Mouse (Mus musculus) CH12.LX (cell line): ENCODE data around the gene BC030870. TPM values are rescaled to one million over a fixed set of nuclear protein-coding genes. Genes with fewer than 3 reads are reported as not detected.

ENCODE experiments used
- DNase-seq: peaks from one replicate; pipeline ENCODE4 v3.0.0-alpha.2; 2013; ENCODE audit errors: extremely low read depth
- H3K27ac ChIP-seq: 2 replicates; pipeline ENCODE4 v1.5.1; 2012; ENCODE audit warnings: low read depth, mild to moderate bottlenecking, control low read depth, moderate library complexity; ENCODE audit not compliant: insufficient read depth
- H3K27me3 ChIP-seq: replicated peaks from 2 replicates; pipeline ENCODE3; 2012; ENCODE audit warnings: inconsistent platforms
- H3K36me3 ChIP-seq, 2 experiments: replicated peaks in 1 of 2; 2 replicates each; pipeline versions ENCODE3 to v1.6.1; 2012; ENCODE audit warnings: inconsistent platforms in 1 of 2, low read length in 1 of 2, mild to moderate bottlenecking in 1 of 2, mixed read lengths in 1 of 2, moderate library complexity in 1 of 2; ENCODE audit not compliant: control insufficient read depth in 1 of 2, insufficient read depth in 1 of 2
- H3K4me1 ChIP-seq, 2 experiments: 2 replicates each; pipeline ENCODE4 v1.6.1; 2012; ENCODE audit warnings: inconsistent platforms in 1 of 2, moderate library complexity in 1 of 2; ENCODE audit not compliant: insufficient read depth in 2 of 2, control insufficient read depth in 1 of 2
- H3K4me2 ChIP-seq: 2 replicates; pipeline ENCODE4 v1.6.1; 2012; ENCODE audit warnings: low read depth, mild to moderate bottlenecking, control low read depth; ENCODE audit not compliant: poor library complexity, insufficient read depth, severe bottlenecking
- H3K4me3 ChIP-seq, 3 experiments: fragments of 150-350 bp in 1 of 3; sonication (generic) in 1 of 3; replicated peaks in 1 of 3; 2 replicates each; pipeline versions ENCODE3 to v1.5.1; 2011 to 2012; ENCODE audit warnings: low read depth in 2 of 3, low read length in 2 of 3, mild to moderate bottlenecking in 2 of 3, moderate library complexity in 2 of 3, control low read depth in 1 of 3, improper control_type of control experiment in 1 of 3, inconsistent platforms in 1 of 3, mixed read lengths in 1 of 3; ENCODE audit not compliant: poor library complexity in 1 of 3
- H3K79me2 ChIP-seq: replicated peaks from 2 replicates; pipeline ENCODE4 v1.6.1; 2012; ENCODE audit warnings: mild to moderate bottlenecking, moderate library complexity; ENCODE audit not compliant: control insufficient read depth, poor library complexity, insufficient read depth, severe bottlenecking; ENCODE audit errors: extremely low read depth
- H3K9ac ChIP-seq: 2 replicates; pipeline ENCODE4 v1.6.1; 2012; ENCODE audit warnings: low read depth, mild to moderate bottlenecking, control low read depth, moderate library complexity; ENCODE audit not compliant: insufficient read depth
- H3K9me3 ChIP-seq: replicated peaks from 2 replicates; pipeline ENCODE3; 2012; ENCODE audit warnings: low read length, inconsistent platforms, mixed read lengths
- BHLHE40 ChIP-seq: IDR thresholded peaks from 2 replicates; pipeline ENCODE4 v1.6.1; 2011; ENCODE audit warnings: mild to moderate bottlenecking, low read depth, low read length, improper control_type of control experiment
- CTCF ChIP-seq, 2 experiments: IDR thresholded peaks in 1 of 2; conservative IDR thresholded peaks in 1 of 2; 2 replicates each; pipeline ENCODE4 v1.5.1; 2011 to 2012; ENCODE audit warnings: low read depth in 2 of 2, low read length in 2 of 2, improper control_type of control experiment in 1 of 2, inconsistent platforms in 1 of 2, mild to moderate bottlenecking in 1 of 2, moderate library complexity in 1 of 2
- E2F4 ChIP-seq: IDR thresholded peaks from 2 replicates; pipeline ENCODE4 v1.6.1; 2011; ENCODE audit warnings: low read depth, low read length, improper control_type of control experiment; ENCODE audit not compliant: insufficient replicate concordance
- ELF1 ChIP-seq: IDR thresholded peaks from 2 replicates; pipeline ENCODE4 v1.6.1; 2014; ENCODE audit warnings: low read depth, mild to moderate bottlenecking, inconsistent platforms, low read length, improper control_type of control experiment
- EP300 ChIP-seq: IDR thresholded peaks from 2 replicates; pipeline ENCODE4 v1.6.1; 2011; ENCODE audit warnings: low read length, improper control_type of control experiment
- GABPA ChIP-seq: IDR thresholded peaks from 2 replicates; pipeline ENCODE4 v1.6.1; 2012; ENCODE audit warnings: low read depth, low read length, improper control_type of control experiment, inconsistent platforms; ENCODE audit not compliant: insufficient replicate concordance
- HCFC1 ChIP-seq: IDR thresholded peaks from 2 replicates; pipeline ENCODE4 v1.6.1; 2012; ENCODE audit warnings: low read depth, mild to moderate bottlenecking, inconsistent platforms, low read length, improper control_type of control experiment
- IRF4 ChIP-seq: IDR thresholded peaks from 2 replicates; pipeline ENCODE4 v1.6.1; 2014; ENCODE audit warnings: low read depth, mild to moderate bottlenecking, inconsistent platforms, low read length, improper control_type of control experiment
- JUN ChIP-seq: IDR thresholded peaks from 2 replicates; pipeline ENCODE4 v1.6.1; 2011; ENCODE audit warnings: low read depth, mild to moderate bottlenecking, low read length, improper control_type of control experiment, moderate library complexity; ENCODE audit not compliant: insufficient read depth
- JUND ChIP-seq: conservative IDR thresholded peaks from 2 replicates; pipeline ENCODE4 v1.6.1; 2011; ENCODE audit warnings: low read depth, low read length, improper control_type of control experiment
- KAT2A ChIP-seq: IDR thresholded peaks from 2 replicates; pipeline ENCODE4 v1.6.1; 2012; ENCODE audit warnings: low read length, improper control_type of control experiment, inconsistent platforms; ENCODE audit not compliant: insufficient replicate concordance
- MYC ChIP-seq: IDR thresholded peaks from 2 replicates; pipeline ENCODE4 v1.6.1; 2011; ENCODE audit warnings: low read depth, mild to moderate bottlenecking, improper control_type of control experiment, low read length
- NELFE ChIP-seq: IDR thresholded peaks from 2 replicates; pipeline ENCODE4 v1.6.1; 2011; ENCODE audit warnings: low read depth, low read length, improper control_type of control experiment
- NRF1 ChIP-seq: IDR thresholded peaks from 2 replicates; pipeline ENCODE4 v1.6.1; 2014; ENCODE audit warnings: low read depth, mild to moderate bottlenecking, inconsistent platforms, low read length, improper control_type of control experiment, moderate library complexity
- POLR2AphosphoS2 ChIP-seq: IDR thresholded peaks from 2 replicates; pipeline ENCODE4 v1.6.1; 2011; ENCODE audit warnings: low read depth, low read length, improper control_type of control experiment
- RCOR1 ChIP-seq: conservative IDR thresholded peaks from 2 replicates; pipeline ENCODE4 v1.6.1; 2012; ENCODE audit warnings: low read depth, mild to moderate bottlenecking, inconsistent platforms, low read length, improper control_type of control experiment
- TCF12 ChIP-seq: IDR thresholded peaks from 2 replicates; pipeline ENCODE4 v1.6.1; 2014; ENCODE audit warnings: low read depth, mild to moderate bottlenecking, inconsistent platforms, low read length, improper control_type of control experiment
- UBTF ChIP-seq: IDR thresholded peaks from 2 replicates; pipeline ENCODE4 v1.6.1; 2012; ENCODE audit warnings: low read depth, mild to moderate bottlenecking, inconsistent platforms, low read length, improper control_type of control experiment, moderate library complexity
- USF1 ChIP-seq: IDR thresholded peaks from 2 replicates; pipeline ENCODE4 v1.6.1; 2014; ENCODE audit warnings: low read depth, mild to moderate bottlenecking, inconsistent platforms, low read length, improper control_type of control experiment
- USF2 ChIP-seq: conservative IDR thresholded peaks from 2 replicates; pipeline ENCODE4 v1.6.1; 2011; ENCODE audit warnings: low read depth, low read length, improper control_type of control experiment
- ZMIZ1 ChIP-seq: IDR thresholded peaks from 2 replicates; pipeline ENCODE4 v1.6.1; 2012; ENCODE audit warnings: low read depth, mild to moderate bottlenecking, inconsistent platforms, low read length, improper control_type of control experiment
- dilution Hi-C: fragments of 300-500 bp; cut with MboI; formaldehyde crosslinking; loops from 2 replicates; pipeline ENCODE4 v1.14.3; 2020; ENCODE audit warnings: low sequenced_read_pairs; ENCODE audit not compliant: extremely low pct_unique_long_range_greater_than_20kb, extremely low pct_ligation_motif_present
- in situ Hi-C: fragments of 300-500 bp; cut with MboI; formaldehyde crosslinking; loops from 3 replicates; pipeline ENCODE4 v1.14.3; 2019; ENCODE audit warnings: low sequenced_read_pairs, low pct_ligation_motif_present, low pct_unique_long_range_greater_than_20kb, mixed read lengths
- polyA plus RNA-seq: library from polyadenylated mRNA; unstranded; fragments of >175 nt; gene quantifications from 2 replicates; pipeline ENCODE4 v1.2.1, GENCODE M21; 2012; ENCODE audit warnings: low read depth; ENCODE audit not compliant: insufficient read length
- total RNA-seq, 2 experiments: library from RNA; depleted of rRNA; stranded (reverse); fragments of 300-350 nt in 1 of 2; fragments of >200 nt in 1 of 2; gene quantifications; 2 replicates each; pipeline ENCODE4 v1.2.3; 2012 to 2014

The BC030870 gene
- total and polyA plus RNA-seq, 3 experiments: not detected

DNA sequence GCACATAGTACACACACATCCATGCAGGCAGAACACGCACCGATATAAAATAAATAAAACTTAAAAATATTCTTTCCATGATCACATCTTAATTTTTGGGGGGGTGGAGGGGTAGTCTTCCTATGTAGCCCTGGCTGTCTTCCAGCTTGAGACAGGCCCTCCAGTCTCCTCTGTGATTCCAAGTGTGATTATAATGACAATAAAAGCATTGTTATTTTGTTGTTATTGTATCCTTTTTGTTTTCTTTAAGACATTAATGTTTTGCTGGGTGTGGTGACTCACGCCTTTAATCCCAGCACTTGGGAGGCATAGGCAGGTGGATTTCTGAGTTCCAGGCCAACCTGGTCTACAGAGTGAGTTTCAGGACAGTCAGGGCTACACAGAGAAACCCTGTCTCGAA, 81.6 kb downstream of the BC030870 start:
- in situ Hi-C loops (no loop called here), dilution Hi-C loops (no loop called here)
- no peak overlapping the region for H3K4me3 ChIP-seq
- H3K27me3 ChIP-seq: no peaks in the 10 kb centered on the region
- H3K36me3 ChIP-seq: no peaks in the 10 kb centered on the region
- no peak for DNase-seq
- H3K9ac ChIP-seq: no peak overlapping the region
- H3K4me2 ChIP-seq: no peak overlapping the region
- no peak overlapping the region for H3K27ac ChIP-seq
- no peaks in the 10 kb centered on the region for H3K79me2 ChIP-seq
- no peaks in the 10 kb centered on the region for H3K9me3 ChIP-seq
- TF ChIP-seq JUN (no peak), ZMIZ1 (no peak), USF2 (no peak), TCF12 (no peak)
- no peaks in the 10 kb centered on the region for H3K4me1 ChIP-seq

DNA sequence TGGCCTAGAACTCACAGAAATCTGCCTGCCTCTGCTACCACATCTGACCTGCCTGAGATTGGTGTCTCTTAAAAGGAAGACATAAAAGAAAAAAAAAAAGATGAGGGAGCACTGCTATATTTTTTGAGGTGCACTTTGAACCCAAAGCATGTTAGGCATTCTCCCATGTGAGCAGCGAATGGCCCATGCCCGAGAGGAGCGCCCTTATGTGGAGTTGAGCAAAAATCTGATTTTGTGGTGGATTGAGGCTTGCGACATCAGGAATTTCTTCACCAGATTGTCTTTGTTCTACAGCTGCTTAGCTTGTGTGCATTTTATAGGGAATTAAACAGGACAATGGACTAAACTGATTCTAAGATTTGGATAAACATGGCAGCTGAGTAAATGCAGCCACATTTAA, 82.2 kb downstream of the BC030870 start:
- Histone ChIP-seq H3K4me1 (no peaks in the 10 kb centered on the region), H3K79me2 (no peaks in the 10 kb centered on the region), H3K27me3 (no peaks in the 10 kb centered on the region), H3K36me3 (no peaks in the 10 kb centered on the region), H3K9ac (no peak overlapping the region), H3K4me3 (no peak overlapping the region), H3K27ac (no peak overlapping the region), H3K4me2 (no peak overlapping the region), H3K9me3 (no peaks in the 10 kb centered on the region)
- no peak for DNase-seq
- in situ Hi-C loops: no loop called here
- dilution Hi-C loops: no loop called here
- TF ChIP-seq KAT2A: no peak
- no peak for TF ChIP-seq GABPA

DNA sequence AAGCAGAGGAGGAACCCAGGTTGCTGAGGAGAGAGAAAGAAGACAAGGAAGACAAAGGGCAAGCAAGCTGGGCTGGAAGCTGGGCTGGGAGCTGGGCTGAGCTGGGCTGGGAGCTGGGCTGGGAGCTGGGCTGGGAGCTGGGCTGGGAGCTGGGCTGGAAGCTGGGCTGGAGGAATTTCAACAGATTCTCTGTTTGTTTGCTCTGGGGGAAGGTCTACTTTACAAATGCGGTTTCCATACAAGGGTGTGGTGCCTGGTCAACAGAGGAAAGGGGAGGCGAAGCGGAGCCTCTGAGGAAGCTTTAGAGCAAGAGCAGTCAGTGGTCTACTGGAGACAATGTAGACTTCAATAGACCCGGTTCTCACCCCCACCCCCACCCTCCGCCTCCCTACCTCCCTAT, 82.8 kb downstream of the BC030870 start:
- H3K27me3 ChIP-seq: no peaks in the 10 kb centered on the region
- H3K79me2 ChIP-seq: no peaks in the 10 kb centered on the region
- no peak overlapping the region for H3K4me3 ChIP-seq
- DNase-seq: no peak
- TF ChIP-seq TCF12 (no peak), POLR2AphosphoS2 (no peak), MYC (no peak), NRF1 (no peak), ELF1 (no peak), CTCF (conservative IDR thresholded peaks at IDR 0.05 in 1 of 2, IDR thresholded peaks at IDR 0.05 in 1 of 2; ENCODE audit: low read depth in 2 of 2, low read length in 2 of 2) (no peak), UBTF (no peak), EP300 (no peak), BHLHE40 (no peak), KAT2A (no peak), HCFC1 (no peak), RCOR1 (no peak), IRF4 (no peak), JUN (no peak), USF2 (no peak), NELFE (no peak), JUND (no peak), E2F4 (no peak), USF1 (no peak)
- H3K4me2 ChIP-seq: no peak overlapping the region
- in situ Hi-C loops: no loop called here
- dilution Hi-C loops: no loop called here
- H3K4me1 ChIP-seq: no peaks in the 10 kb centered on the region
- H3K27ac ChIP-seq: no peak overlapping the region
- no peak overlapping the region for H3K9ac ChIP-seq
- no peaks in the 10 kb centered on the region for H3K9me3 ChIP-seq
- no peaks in the 10 kb centered on the region for H3K36me3 ChIP-seq
